Mouse (Mus musculus): Measurements from ENCODE around the gene Hdac7. TPM values are rescaled to one million over a fixed set of nuclear protein-coding genes. Genes with fewer than 3 reads are reported as not detected.

Gene Hdac7
- polyA plus RNA-seq, 1 experiment from 2014 or later: 31.5 TPM

GRCm38 (mm10) chr15:97840781-97841180, 3.5 kb downstream of the Hdac7 start:
- 93% methylated on average over 1 of the region's 1 CpGs for WGBS
- no peak for ATAC-seq (ENCODE audit: insufficient number of reproducible peaks, insufficient read depth, low FRiP score, low TSS enrichment, low read depth)
- Histone ChIP-seq H3K27me3 (no peaks in the 10 kb centered on the region), H3K9me3 (no peaks in the 10 kb centered on the region), H3K4me2 (no peak overlapping the region), H3K36me3 (no peaks in the 10 kb centered on the region), H3K9ac (replicated peaks) (no peak overlapping the region), H3K27ac (peak overlapping the region; percentile 78; the same call in 1 of the 2 replicates), H3K4me3 (replicated peaks) (no peak overlapping the region), H3K4me1 (replicated peaks) (peaks cover 45% of the 10 kb centered on the region)

GRCm38 (mm10) chr15:97839991-97840455, 4.3 kb downstream of the Hdac7 start:
- no peak overlapping the region for H3K4me3 ChIP-seq (replicated peaks)
- ATAC-seq (ENCODE audit: insufficient number of reproducible peaks, insufficient read depth, low FRiP score, low TSS enrichment, low read depth): peak; percentile 39; the same call in 1 of the 2 replicates

GRCm38 (mm10) chr15:97839473-97839872, 4.8 kb downstream of the Hdac7 start:
- H3K27ac ChIP-seq: peak overlapping the region; percentile 78

More at GRCm38 (mm10) chr15:97839991-97840455, 4.3 kb downstream of the Hdac7 start:
- H3K4me2 ChIP-seq: no peak overlapping the region
- H3K27me3 ChIP-seq: no peaks in the 10 kb centered on the region
- H3K4me1 ChIP-seq (replicated peaks): peaks cover 45% of the 10 kb centered on the region
- H3K9me3 ChIP-seq: no peaks in the 10 kb centered on the region
- H3K36me3 ChIP-seq: no peaks in the 10 kb centered on the region
- 6% methylated on average over 3 of the region's 3 CpGs for WGBS
- H3K9ac ChIP-seq (replicated peaks): no peak overlapping the region
- peak overlapping the region; percentile 78 for H3K27ac ChIP-seq

GRCm38 (mm10) chr15:97839012-97839411, 5.3 kb downstream of the Hdac7 start:
- Histone ChIP-seq H3K27ac (peak overlapping the region; percentile 78; the same call in 1 of the 2 replicates), H3K4me2 (no peak overlapping the region), H3K9me3 (no peaks in the 10 kb centered on the region), H3K4me3 (replicated peaks) (no peak overlapping the region), H3K27me3 (no peaks in the 10 kb centered on the region), H3K36me3 (no peaks in the 10 kb centered on the region), H3K4me1 (replicated peaks) (peaks cover 45% of the 10 kb centered on the region), H3K9ac (replicated peaks) (no peak overlapping the region)
- 94% methylated on average over 2 of the region's 2 CpGs for WGBS
- no peak for ATAC-seq (ENCODE audit: insufficient number of reproducible peaks, insufficient read depth, low FRiP score, low TSS enrichment, low read depth)

More at GRCm38 (mm10) chr15:97839473-97839872, 4.8 kb downstream of the Hdac7 start:
- H3K9ac ChIP-seq (replicated peaks): no peak overlapping the region
- WGBS: 72% methylated on average over 4 of the region's 4 CpGs
- no peaks in the 10 kb centered on the region for H3K27me3 ChIP-seq
- no peaks in the 10 kb centered on the region for H3K36me3 ChIP-seq
- peaks cover 45% of the 10 kb centered on the region for H3K4me1 ChIP-seq (replicated peaks)
- no peaks in the 10 kb centered on the region for H3K9me3 ChIP-seq
- no peak overlapping the region for H3K4me2 ChIP-seq
- no peak for ATAC-seq (ENCODE audit: insufficient number of reproducible peaks, insufficient read depth, low FRiP score, low TSS enrichment, low read depth)
- no peak overlapping the region for H3K4me3 ChIP-seq (replicated peaks)

GRCm38 (mm10) chr15:97838395-97838794, 5.9 kb downstream of the Hdac7 start:
- Histone ChIP-seq H3K36me3 (no peaks in the 10 kb centered on the region), H3K27ac (no peak overlapping the region), H3K4me2 (no peak overlapping the region), H3K9me3 (no peaks in the 10 kb centered on the region), H3K4me3 (replicated peaks) (no peak overlapping the region), H3K27me3 (no peaks in the 10 kb centered on the region), H3K9ac (replicated peaks) (no peak overlapping the region), H3K4me1 (replicated peaks) (peaks cover 45% of the 10 kb centered on the region)
- WGBS: 84% methylated on average over 4 of the region's 4 CpGs
- ATAC-seq (ENCODE audit: insufficient number of reproducible peaks, insufficient read depth, low FRiP score, low TSS enrichment, low read depth): no peak

- H3K4me3 ChIP-seq (replicated peaks): no peak overlapping the region
- H3K4me1 ChIP-seq (replicated peaks): peaks cover 48% of the 10 kb centered on the region
- H3K36me3 ChIP-seq: no peaks in the 10 kb centered on the region
- no peak overlapping the region for H3K9ac ChIP-seq (replicated peaks)
- no peak for ATAC-seq (ENCODE audit: insufficient number of reproducible peaks, insufficient read depth, low FRiP score, low TSS enrichment, low read depth)
- no peak overlapping the region for H3K27ac ChIP-seq
- no peak overlapping the region for H3K4me2 ChIP-seq
- WGBS: 10% methylated on average over 8 of the region's 8 CpGs
- H3K27me3 ChIP-seq: no peaks in the 10 kb centered on the region
- H3K9me3 ChIP-seq: no peaks in the 10 kb centered on the region
Observed at GRCm38 (mm10) chr15:97837491-97838061, 6.7 kb downstream of the Hdac7 start.

GRCm38 (mm10) chr15:97836894-97837247, 7.4 kb downstream of the Hdac7 start:
- H3K4me3 ChIP-seq (replicated peaks): no peak overlapping the region
- ATAC-seq (ENCODE audit: insufficient number of reproducible peaks, insufficient read depth, low FRiP score, low TSS enrichment, low read depth): no peak
- H3K9me3 ChIP-seq: no peaks in the 10 kb centered on the region
- no peaks in the 10 kb centered on the region for H3K27me3 ChIP-seq
- WGBS: 68% methylated on average over 8 of the region's 8 CpGs
- H3K27ac ChIP-seq: no peak overlapping the region
- no peak overlapping the region for H3K9ac ChIP-seq (replicated peaks)
- no peak overlapping the region for H3K4me2 ChIP-seq
- H3K4me1 ChIP-seq (replicated peaks): peaks cover 55% of the 10 kb centered on the region
- H3K36me3 ChIP-seq: no peaks in the 10 kb centered on the region

- 47% methylated on average over 17 of the region's 17 CpGs for WGBS
- H3K4me3 ChIP-seq (replicated peaks): no peak overlapping the region
- H3K9me3 ChIP-seq: no peaks in the 10 kb centered on the region
- H3K27ac ChIP-seq: no peak overlapping the region
- no peaks in the 10 kb centered on the region for H3K36me3 ChIP-seq
- H3K4me2 ChIP-seq: no peak overlapping the region; the same call in 1 of the 2 replicates
- no peak for ATAC-seq (ENCODE audit: insufficient number of reproducible peaks, insufficient read depth, low FRiP score, low TSS enrichment, low read depth)
- no peak overlapping the region for H3K9ac ChIP-seq (replicated peaks)
- peaks cover 56% of the 10 kb centered on the region for H3K4me1 ChIP-seq (replicated peaks)
- H3K27me3 ChIP-seq: no peaks in the 10 kb centered on the region
Observed at GRCm38 (mm10) chr15:97836153-97836893, 8.0 kb downstream of the Hdac7 start.

- peak overlapping the region; percentile 98 for H3K27ac ChIP-seq
- H3K27me3 ChIP-seq: no peaks in the 10 kb centered on the region
- 0 out of 2 replicates have a peak overlapping the region, but pooled peaks have one; percentile 23 for H3K9ac ChIP-seq (replicated peaks)
- 74% methylated on average over 9 of the region's 9 CpGs for WGBS
- H3K4me3 ChIP-seq (replicated peaks): no peak overlapping the region
- ATAC-seq (ENCODE audit: insufficient number of reproducible peaks, insufficient read depth, low FRiP score, low TSS enrichment, low read depth): no peak
- H3K36me3 ChIP-seq: no peaks in the 10 kb centered on the region
- H3K4me1 ChIP-seq (replicated peaks): peaks cover 61% of the 10 kb centered on the region
- H3K9me3 ChIP-seq: no peaks in the 10 kb centered on the region
- peak overlapping the region; percentile 72 for H3K4me2 ChIP-seq
Observed at GRCm38 (mm10) chr15:97832764-97833479, 11.4 kb downstream of the Hdac7 start.

- 2% methylated on average over 10 of the region's 10 CpGs for WGBS
- peak overlapping the region; percentile 95 for H3K4me3 ChIP-seq (replicated peaks)
- H3K9me3 ChIP-seq: no peaks in the 10 kb centered on the region
- H3K4me1 ChIP-seq (replicated peaks): peaks cover 58% of the 10 kb centered on the region
- no peaks in the 10 kb centered on the region for H3K36me3 ChIP-seq
- H3K9ac ChIP-seq (replicated peaks): peak overlapping the region; percentile 100
- H3K27ac ChIP-seq: peak overlapping the region; percentile 98
- no peaks in the 10 kb centered on the region for H3K27me3 ChIP-seq
- peak overlapping the region; percentile 72 for H3K4me2 ChIP-seq
- ATAC-seq (ENCODE audit: insufficient number of reproducible peaks, insufficient read depth, low FRiP score, low TSS enrichment, low read depth): no peak; the same call in 1 of the 2 replicates
Observed at GRCm38 (mm10) chr15:97831987-97832640, 12.2 kb downstream of the Hdac7 start.
